Mouse (Mus musculus) CD4-positive, CD25-positive, alpha-beta regulatory T cell, adult 2 months (primary cell): ENCODE data around the gene Slc31a1.
A peak's percentile ranks its signal among the peaks of the same experiment; 100 is the strongest.

Source experiments
- DNase-seq: peaks from one replicate; pipeline ENCODE4 v3.0.0-alpha.2; 2012; ENCODE audit warnings: low read depth, low spot score

Slc31a1 gene

GRCm38 (mm10) chr4:62362437-62362836 is 1.9 kb downstream of the Slc31a1 start:
- no peak for DNase-seq

- DNase-seq: no peak
These were observed 3.8 kb downstream of the Slc31a1 start for GRCm38 (mm10) chr4:62364299-62364698.

GRCm38 (mm10) chr4:62366291-62366690 is 5.8 kb downstream of the Slc31a1 start:
- DNase-seq: no peak

- DNase-seq: peak; percentile 7
These were observed 7.1 kb downstream of the Slc31a1 start for GRCm38 (mm10) chr4:62367586-62367985.

- no peak for DNase-seq
These were observed 8.6 kb downstream of the Slc31a1 start for GRCm38 (mm10) chr4:62369091-62369490.

- no peak for DNase-seq
These were observed 11.9 kb downstream of the Slc31a1 start for GRCm38 (mm10) chr4:62372410-62372809.

GRCm38 (mm10) chr4:62372818-62373520 is 12.4 kb downstream of the Slc31a1 start:
- no peak for DNase-seq

- DNase-seq: no peak
These were observed 13.1 kb downstream of the Slc31a1 start for GRCm38 (mm10) chr4:62373668-62374067.

GRCm38 (mm10) chr4:62374342-62374741 is 13.8 kb downstream of the Slc31a1 start:
- DNase-seq: no peak

- no peak for DNase-seq
These were observed 15.6 kb downstream of the Slc31a1 start for GRCm38 (mm10) chr4:62376123-62376522.

- no peak for DNase-seq
These were observed 19.3 kb downstream of the Slc31a1 start for GRCm38 (mm10) chr4:62379724-62380381.

- no peak for DNase-seq
These were observed 22.7 kb downstream of the Slc31a1 start for GRCm38 (mm10) chr4:62383207-62383606.

GRCm38 (mm10) chr4:62383752-62384151 is 23.2 kb downstream of the Slc31a1 start:
- no peak for DNase-seq

GRCm38 (mm10) chr4:62384159-62384558 is 23.6 kb downstream of the Slc31a1 start:
- DNase-seq: no peak

GRCm38 (mm10) chr4:62385439-62385838 is 24.9 kb downstream of the Slc31a1 start:
- DNase-seq: no peak

GRCm38 (mm10) chr4:62389592-62390512 is 29.3 kb downstream of the Slc31a1 start:
- DNase-seq: no peak

- no peak for DNase-seq
These were observed 31.4 kb downstream of the Slc31a1 start for GRCm38 (mm10) chr4:62391892-62392291.

GRCm38 (mm10) chr4:62393459-62393858 is 32.9 kb downstream of the Slc31a1 start:
- DNase-seq: no peak

- no peak for DNase-seq
These were observed 35.3 kb downstream of the Slc31a1 start for GRCm38 (mm10) chr4:62395806-62396205.

- no peak for DNase-seq
These were observed 37.3 kb downstream of the Slc31a1 start for GRCm38 (mm10) chr4:62397616-62398365.

- DNase-seq: no peak
These were observed 38.4 kb downstream of the Slc31a1 start for GRCm38 (mm10) chr4:62398956-62399355.
